Mouse (Mus musculus): ENCODE measurements at regions not wholly inside any gene's neighbourhood (a gene's known extent, or its start where the extent isn't known, plus 50 kb on each side); places are given as distances from the start of the nearest gene placed in this dataset.

DNA sequence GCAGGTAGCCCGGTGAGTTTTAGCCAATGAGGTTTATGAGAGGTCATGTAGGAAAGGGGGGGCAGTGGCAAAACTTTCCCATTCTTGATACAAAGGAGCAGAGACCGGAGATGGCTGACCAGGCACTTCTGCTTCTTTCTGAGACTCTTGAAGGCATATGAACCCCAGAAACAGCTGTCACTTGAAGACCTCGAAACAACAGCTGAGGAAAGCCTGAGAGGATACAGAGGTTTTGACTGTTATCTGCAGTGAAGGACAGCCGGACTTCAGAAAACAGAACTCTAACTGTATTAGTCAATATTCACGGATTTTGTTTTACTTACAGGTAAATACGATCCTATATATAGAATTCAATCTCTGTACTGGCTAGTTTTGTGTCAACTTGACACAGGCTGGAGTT is 50.0 kb upstream of the Tiparp start:
- DNase-seq (ENCODE audit: inconsistent age in 2 of 2, low spot score in 1 of 2) = no peak

DNA sequence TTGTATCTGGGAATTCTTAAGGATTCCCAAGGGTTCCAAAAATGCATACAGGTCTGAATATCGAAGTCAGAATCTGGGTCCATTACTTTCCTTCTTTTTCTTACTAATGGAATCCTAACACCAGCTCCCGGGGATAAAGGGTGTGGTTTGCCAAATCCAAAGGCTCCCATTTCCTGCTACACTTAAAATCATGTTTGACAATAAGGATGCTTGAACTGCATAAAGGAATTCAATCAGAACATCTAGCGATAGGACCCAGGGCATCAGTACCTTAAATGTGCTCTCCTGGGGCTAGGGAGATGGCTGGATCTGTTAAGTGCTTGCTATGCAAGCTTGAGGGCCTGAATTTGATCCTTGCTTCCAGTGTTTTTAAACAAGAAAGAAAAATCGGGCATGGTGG is 51.1 kb upstream of the Tiparp start:
- no peak for DNase-seq (ENCODE audit: inconsistent age in 2 of 2, low spot score in 1 of 2)

DNA sequence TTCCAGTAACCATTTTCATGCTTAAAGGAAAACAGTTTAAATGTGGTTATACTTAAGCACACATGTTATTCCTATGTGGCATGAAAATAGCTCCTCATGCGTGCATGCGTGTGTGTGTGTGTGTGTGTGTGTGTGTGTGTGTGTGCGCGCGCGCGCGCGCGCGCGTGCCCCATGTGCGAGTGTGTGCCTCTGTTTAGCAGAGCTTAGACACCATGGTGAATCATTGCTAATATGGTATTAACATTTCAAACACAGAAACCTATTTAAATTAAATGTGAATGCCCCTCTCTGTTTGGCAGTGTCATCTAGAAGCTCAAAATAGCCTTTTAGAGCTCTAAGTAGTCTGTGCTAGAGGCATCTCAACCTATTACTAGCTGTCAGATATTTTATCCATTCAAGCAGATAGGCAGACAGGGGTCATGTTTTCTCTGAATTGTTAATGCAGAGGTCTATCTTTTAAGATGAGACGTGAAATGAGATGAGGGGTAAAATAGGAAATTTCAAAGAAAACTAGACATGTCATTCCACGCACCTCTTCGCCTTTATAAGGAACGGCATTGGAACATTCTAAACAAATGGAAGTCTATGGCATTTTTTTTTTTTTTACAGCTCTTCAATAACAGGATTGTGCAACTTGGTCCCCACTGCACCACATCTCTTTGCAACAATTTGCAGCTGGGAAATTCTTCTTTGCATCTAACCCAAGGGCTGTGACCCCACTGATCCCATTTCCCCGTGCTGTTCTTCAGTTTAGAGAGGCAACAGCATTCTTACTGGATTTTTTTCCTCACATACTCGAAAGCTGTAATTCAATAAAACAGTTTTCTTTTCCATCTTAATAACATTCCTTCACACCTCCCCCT is 51.9 kb upstream of the Tiparp start:
- DNase-seq (ENCODE audit: inconsistent age in 2 of 2, low spot score in 1 of 2) = no peak

- DNase-seq (ENCODE audit: inconsistent age in 2 of 2, low spot score in 1 of 2) = no peak
Observed at GRCm38 (mm10) chr3:65474585-65474984, 53.6 kb upstream of the Tiparp start.

GRCm38 (mm10) chr3:65471796-65472195 is 56.4 kb upstream of the Tiparp start:
- DNase-seq (ENCODE audit: inconsistent age in 2 of 2, low spot score in 1 of 2) = no peak

GRCm38 (mm10) chr3:65469207-65469606 is 59.0 kb upstream of the Tiparp start:
- no peak for DNase-seq (ENCODE audit: inconsistent age in 2 of 2, low spot score in 1 of 2)

GRCm38 (mm10) chr3:65464769-65465168 is 63.4 kb upstream of the Tiparp start:
- DNase-seq (ENCODE audit: inconsistent age in 2 of 2, low spot score in 1 of 2) = no peak

DNA sequence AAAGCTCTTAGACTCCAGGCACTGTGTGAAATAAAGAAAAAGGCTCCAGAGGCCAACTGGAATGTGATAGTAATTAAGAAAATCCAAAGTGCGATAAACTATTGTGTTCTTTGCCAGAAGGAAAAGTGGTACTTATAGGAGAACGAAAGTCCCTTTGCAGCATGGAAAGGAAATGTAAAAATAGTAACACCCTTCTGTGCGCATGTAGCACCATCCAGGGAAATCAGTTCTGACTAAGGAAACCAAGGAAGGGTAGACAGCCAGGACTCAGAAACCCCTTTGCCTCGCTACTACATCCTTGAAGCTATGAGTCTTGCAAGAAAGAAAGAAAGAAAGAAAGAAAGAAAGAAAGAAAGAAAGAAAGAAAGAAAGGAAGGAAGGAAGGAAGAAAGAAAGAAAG is 67.3 kb upstream of the Tiparp start:
- no peak for DNase-seq (ENCODE audit: inconsistent age in 2 of 2, low spot score in 1 of 2)

DNA sequence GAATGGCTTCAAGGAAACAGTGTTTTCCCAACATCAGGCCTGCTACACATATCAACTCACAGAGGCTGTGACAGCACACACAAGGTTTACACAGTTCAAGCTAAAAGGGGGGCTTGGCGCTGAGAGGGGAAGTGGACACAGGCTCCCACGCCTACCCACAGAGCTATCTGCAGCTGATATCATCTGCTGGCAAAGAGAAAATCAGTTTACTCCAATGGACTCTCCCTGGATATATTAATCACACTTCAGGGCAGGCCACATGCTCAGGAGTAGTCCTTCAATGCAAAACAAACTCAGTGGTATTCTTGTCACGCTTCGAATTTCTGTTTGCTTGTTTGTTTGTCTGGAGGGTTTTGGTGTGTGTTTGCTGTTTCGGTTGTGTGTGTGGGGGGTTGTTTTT is 67.3 kb upstream of the Ssr3 start:
- no peak for DNase-seq (ENCODE audit: inconsistent age in 2 of 2, low spot score in 1 of 2)

GRCm38 (mm10) chr3:65457931-65458330 is 65.5 kb upstream of the Ssr3 start:
- no peak for DNase-seq (ENCODE audit: inconsistent age in 2 of 2, low spot score in 1 of 2)

DNA sequence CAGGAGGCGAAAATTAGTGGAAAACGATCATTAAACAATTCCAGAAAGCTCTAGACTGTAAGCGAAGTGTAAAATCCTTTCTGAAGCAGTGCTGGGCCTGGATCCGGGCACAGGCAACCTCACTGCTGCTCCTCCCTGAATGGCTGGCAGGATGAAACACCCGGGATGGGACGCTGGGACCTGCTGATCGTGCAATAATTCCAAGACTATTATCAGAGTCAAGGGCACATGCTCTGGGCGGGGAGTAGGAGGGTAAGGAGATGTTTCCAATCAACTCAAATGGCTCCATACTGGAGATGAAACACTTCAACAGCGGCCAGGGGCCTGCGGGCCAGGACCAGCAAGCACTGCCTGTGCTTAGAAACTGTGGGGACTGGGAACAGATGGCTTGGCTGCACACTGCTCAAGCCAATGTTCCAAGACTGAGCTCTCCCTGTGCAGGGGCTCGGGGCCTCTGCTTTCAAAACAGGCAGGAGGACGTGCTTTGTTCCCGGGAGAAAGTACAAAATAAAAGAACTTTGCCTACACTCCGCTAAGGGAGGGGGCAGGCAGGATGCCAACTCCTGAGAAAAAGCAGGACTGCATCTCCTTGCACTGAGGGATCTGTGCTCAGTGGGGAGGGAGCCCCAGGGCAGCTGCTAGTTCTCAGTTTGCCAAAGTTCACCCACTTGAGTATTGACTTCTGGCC is 63.3 kb upstream of the Ssr3 start:
- peak; percentile 28 to 66 for DNase-seq (ENCODE audit: inconsistent age in 2 of 2, low spot score in 1 of 2)

DNA sequence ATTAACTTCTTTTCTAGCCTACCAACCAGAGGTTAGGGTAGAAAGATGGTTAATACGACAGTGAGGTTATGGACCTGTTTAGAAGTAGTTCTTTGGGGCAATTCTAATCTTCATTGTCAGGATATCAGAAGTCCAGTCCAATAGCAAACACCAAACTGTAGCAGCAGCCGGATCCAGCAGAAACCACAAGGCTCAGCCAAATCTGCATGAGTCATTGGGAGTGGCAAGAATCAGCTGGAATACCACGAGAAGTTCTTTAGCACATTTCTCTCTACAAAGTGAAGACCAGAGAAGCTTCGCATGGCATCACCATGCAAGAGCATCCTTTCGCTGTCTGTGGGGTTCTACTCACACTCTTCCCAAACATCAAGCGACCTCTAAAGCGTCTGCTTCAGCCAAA is 61.9 kb upstream of the Ssr3 start:
- no peak for DNase-seq (ENCODE audit: inconsistent age in 2 of 2, low spot score in 1 of 2)

- no peak for DNase-seq (ENCODE audit: inconsistent age in 2 of 2, low spot score in 1 of 2)
Observed at GRCm38 (mm10) chr3:65449176-65449575, 56.8 kb upstream of the Ssr3 start.

DNA sequence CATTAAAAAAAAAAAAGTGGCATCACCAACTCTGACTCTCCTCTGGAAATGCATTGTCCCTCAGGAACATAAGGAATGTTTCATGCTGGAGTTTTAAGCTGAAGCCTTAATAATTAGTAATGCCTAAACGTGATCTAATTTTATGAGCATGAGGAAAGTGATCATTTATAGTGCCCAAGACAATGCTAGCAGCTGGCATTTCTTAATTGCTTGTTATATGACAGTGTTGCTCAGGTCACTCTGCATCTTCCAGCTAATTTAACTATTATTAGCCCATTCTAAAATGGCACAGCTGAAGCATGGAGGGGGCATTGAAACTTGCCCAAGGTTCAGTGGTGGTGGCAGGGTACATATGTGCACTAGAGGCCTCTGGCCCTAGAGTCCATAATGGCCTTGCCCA is 51.3 kb upstream of the Ssr3 start:
- DNase-seq (ENCODE audit: inconsistent age in 2 of 2, low spot score in 1 of 2) = no peak

- DNase-seq (ENCODE audit: inconsistent age in 2 of 2, low spot score in 1 of 2) = no peak
Observed at GRCm38 (mm10) chr3:65442946-65443345, 50.5 kb upstream of the Ssr3 start.

- peak in 1 of 2 experiments; percentile 33 for DNase-seq (ENCODE audit: inconsistent age in 2 of 2, low spot score in 1 of 2)
Observed at GRCm38 (mm10) chr3:65442269-65442668, 49.8 kb upstream of the Ssr3 start.
